Mouse (Mus musculus): ENCODE measurements around the gene Cxadr.
"Not testable (repeated sequence)": the region's sequence is repeated elsewhere in the genome, so short reads cannot be mapped to it uniquely, and the experiment has no call there.

Gene Cxadr

DNA sequence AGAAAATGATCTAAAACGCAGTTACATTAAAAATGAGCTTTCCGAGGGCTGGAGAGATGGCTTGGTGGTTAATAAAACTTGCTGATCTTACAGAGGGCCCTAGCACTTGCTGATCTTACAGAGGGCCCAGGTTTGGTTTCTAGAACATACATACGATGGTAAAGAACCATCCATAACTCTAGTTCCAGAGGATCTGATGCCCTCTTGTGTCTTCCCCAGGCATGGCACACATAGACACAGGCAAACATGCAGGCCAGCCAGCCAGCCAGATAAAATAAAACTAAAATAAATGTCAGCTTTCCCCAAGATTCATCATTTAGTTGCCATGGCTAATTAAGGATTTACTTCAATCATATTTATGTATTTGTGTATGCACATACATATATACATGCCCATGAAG is 56.5 kb downstream of the Cxadr start:
- in situ Hi-C loops (cut with MseI, MboI), result no loop called here

GRCm38 (mm10) chr16:78361466-78361865 is 60.2 kb downstream of the Cxadr start:
- in situ Hi-C loops (cut with MseI, MboI), result no loop called here

- in situ Hi-C loops (cut with MseI, MboI), result not testable (repeated sequence)
These were observed 63.3 kb downstream of the Cxadr start for GRCm38 (mm10) chr16:78364554-78364953.

GRCm38 (mm10) chr16:78371491-78372046 is 70.3 kb downstream of the Cxadr start:
- in situ Hi-C loops (cut with MseI, MboI), result no loop called here

GRCm38 (mm10) chr16:78372786-78373185 is 71.5 kb downstream of the Cxadr start:
- in situ Hi-C loops (cut with MseI, MboI), result no loop called here

DNA sequence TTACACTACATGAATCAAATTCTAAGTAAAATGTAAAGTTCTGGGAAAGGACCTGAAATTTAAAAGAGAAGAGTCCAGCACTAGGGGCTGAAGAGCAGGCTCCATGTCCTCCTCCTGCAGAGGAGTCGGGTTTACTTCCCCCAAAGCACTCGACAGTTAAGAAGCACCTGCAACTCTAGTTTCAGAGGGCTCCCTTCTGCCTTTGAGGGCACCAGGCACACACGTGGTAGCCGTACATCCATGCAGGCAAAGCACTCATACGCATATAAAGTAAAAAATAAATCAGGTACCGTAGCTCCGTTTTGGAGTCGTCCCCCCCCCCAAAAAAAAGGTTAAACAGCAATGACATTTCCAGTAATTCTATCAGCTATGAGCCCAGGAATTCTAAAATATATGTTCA is 72.5 kb downstream of the Cxadr start:
- in situ Hi-C loops (cut with MseI, MboI), result no loop called here

DNA sequence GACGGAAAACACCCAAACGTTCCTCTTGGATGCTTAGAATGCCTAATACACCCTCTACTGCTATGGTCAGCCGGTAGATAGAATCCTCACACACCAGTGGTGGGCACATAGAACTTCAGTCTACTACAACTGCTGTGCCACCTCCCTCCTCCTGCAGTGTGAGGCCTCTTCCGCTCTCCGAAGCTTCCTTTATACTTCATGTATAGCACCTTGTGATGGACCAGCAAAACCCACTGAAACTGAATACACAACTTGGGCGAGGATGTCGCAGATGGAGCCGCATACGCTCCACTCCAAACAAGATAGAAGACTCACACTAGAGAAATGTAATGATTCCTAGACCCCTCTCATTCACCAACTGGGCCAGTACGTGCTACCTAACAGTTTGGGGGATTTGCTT is 73.9 kb downstream of the Cxadr start:
- in situ Hi-C loops (cut with MseI, MboI), result no loop called here

DNA sequence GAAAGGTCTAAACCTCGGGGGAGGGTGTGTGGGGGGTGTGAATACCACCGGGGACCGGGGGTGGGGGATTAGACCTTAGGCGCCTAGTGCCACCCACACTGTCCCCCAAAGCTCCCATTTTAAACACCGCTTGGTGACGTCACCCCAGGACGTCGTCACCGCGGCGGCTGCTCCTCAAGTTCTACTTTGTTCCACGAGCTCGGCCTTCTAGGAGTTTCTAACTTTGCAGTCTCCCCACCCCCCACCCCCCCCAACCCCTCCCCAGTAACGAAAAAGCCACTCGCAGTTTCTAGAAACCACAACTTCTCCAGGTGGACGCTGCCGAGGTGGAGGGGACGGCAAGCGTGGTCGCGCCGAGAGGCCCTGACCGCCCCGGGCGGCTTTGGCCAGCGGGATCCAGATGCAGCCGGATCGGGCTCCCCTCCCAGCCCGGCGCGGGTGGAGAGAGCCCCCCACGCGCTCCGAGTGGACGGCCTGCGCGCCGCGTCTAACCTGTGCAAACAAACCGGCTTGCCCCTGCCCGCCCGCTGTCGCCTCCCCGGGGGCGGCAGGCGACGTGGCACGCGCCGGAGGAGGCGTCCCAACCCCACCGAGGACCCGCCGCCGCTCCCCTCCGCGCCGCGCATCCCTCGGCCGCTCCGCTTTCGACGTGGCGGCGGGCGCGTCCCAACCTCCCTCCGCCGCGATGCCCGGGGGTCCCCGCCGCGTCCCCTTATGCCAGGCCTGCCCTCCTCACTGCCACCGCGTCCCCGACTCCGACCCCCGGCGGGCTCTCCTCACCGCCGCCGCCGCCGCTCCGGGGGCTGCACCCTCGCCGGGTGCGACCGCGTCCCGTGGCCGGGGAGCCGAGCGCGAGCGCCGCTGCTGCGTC is 74.8 kb downstream of the Cxadr start:
- in situ Hi-C loops (cut with MseI, MboI), result no loop called here

- in situ Hi-C loops (cut with MseI, MboI), result no loop called here
These were observed 75.7 kb downstream of the Cxadr start, which contains the start of gene Btg3 for GRCm38 (mm10) chr16:78376745-78377570. Gene Btg3, minus strand, starts transcription at chr16:78377192.

DNA sequence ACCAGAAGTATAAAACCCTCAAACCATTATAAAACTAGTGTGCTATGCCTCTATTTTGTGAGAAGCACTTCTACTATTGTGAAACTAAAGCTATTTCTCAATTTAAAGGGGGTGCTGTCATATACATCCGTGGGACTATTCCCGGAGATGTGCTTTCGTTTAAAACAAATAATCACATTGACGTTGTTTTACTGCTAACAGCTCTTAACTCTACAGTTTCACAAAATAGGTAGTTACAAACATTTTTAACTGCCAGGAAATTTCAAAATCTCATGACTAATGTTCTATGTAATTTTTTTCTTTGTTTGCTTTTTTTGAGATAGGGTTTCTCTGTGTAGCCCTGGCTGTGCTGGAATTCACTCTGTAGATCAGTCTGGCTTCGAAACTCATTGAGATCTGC is 77.2 kb downstream of the Cxadr start:
- in situ Hi-C loops (cut with MseI, MboI), result no loop called here

DNA sequence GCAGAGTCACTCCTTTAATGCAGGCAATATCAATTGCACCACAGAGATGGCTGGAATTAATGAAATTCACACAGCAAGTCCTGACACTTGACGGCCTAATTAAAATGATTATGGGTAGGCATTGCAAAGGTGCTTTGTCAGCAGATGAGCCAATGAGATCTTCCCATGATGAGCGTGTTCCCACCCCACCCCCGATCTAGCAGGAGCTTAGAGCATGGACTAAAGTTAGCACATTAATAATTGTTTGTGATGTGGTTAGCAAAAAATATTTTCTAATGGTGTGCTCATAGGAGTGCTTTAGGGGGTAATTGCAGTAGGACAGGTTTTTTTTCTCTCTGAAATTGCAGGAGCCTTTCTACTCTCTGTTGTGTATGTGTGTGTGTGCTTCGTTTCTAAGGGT is 87.8 kb downstream of the Cxadr start:
- in situ Hi-C loops (cut with MseI, MboI), result no loop called here

GRCm38 (mm10) chr16:78389986-78390385 is 88.7 kb downstream of the Cxadr start:
- in situ Hi-C loops (cut with MseI, MboI), result no loop called here

DNA sequence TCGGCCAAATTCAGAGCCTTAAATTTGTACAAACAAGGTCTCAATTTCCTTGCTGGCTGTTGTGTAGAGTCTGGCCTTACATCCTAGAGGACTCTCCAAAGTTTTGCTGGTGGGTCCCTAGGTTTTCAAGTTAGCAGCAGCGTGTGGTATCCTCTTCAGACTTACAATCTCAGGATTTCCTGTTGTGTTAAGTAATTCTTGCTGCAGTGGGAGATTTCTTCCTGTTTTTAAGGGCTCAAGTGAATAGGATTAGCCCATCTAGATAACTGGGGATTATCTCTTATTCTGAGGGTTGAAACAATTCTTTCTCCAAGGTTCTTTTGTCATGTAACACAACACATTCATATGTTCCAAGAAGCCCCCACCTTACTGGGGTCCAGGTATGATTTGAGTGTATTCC is 90.1 kb downstream of the Cxadr start:
- in situ Hi-C loops (cut with MseI, MboI), result no loop called here

GRCm38 (mm10) chr16:78398734-78399133 is 97.4 kb downstream of the Cxadr start:
- in situ Hi-C loops (cut with MseI, MboI), result no loop called here

DNA sequence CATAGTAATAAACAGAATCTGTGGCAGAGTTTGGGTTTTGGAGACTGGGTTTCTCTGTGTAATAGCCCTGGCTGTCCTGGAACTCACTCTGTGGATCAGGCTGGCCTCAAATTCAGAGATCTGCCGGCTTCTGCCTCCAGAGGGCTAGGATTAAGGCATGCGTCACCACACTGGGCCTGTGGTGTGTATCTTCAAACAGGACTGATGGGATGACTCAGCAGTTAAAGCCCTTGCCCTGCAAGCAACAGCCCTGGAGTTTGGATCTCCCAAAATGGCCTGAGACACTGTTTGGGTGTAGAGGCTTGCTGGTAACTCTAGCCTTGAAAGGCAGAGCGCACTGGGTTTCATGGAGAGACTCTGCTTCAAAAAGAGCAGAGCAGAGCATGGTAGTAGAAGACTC is 98.1 kb downstream of the Cxadr start:
- in situ Hi-C loops (cut with MseI, MboI), result no loop called here

DNA sequence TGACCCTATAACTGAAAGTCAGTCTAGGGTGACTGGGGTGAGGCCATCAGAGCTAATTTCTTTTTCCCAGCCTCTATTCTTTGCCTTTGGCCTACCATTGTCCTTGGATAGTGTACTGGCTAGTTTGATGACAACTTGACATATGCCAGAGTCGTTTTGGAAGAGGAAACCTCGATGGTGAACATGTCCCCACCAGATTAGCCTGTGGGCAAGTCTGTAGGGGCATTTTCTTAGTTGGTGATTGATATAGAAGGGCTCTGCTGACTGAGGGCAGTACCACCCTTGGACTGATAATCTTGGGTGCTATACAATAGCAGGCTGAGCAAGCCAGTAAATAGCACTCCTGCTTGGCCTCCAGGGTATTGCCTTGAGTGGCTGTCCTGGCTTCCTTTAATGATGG is 101.0 kb downstream of the Cxadr start:
- in situ Hi-C loops (cut with MseI, MboI), result no loop called here

- in situ Hi-C loops (cut with MseI, MboI), result no loop called here
These were observed 105.4 kb downstream of the Cxadr start for GRCm38 (mm10) chr16:78406657-78407056.

DNA sequence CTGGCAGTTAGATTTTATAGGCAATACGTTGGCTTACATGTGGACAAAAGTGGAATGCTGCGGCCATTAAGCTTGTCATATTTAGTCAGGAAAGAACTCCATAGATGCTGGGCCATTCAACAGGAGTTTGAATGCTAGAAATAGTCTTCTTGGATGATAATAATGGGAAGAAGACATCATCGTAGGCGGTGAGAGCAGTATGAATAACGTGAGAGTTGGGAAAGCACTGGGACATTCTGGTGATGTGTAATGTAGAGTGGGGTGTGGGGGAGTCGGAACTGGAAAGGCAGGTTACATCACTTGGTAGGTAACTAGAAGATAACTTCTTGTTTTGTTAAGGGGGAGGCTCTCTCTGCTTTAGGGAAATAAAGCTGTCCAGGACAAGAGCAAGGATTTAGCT is 106.6 kb downstream of the Cxadr start:
- in situ Hi-C loops (cut with MseI, MboI), result no loop called here

Measured in mouse trophoblast stem cell (cell line).